Mouse (Mus musculus): ENCODE data around the gene Tfdp1.

Gene Tfdp1

DNA sequence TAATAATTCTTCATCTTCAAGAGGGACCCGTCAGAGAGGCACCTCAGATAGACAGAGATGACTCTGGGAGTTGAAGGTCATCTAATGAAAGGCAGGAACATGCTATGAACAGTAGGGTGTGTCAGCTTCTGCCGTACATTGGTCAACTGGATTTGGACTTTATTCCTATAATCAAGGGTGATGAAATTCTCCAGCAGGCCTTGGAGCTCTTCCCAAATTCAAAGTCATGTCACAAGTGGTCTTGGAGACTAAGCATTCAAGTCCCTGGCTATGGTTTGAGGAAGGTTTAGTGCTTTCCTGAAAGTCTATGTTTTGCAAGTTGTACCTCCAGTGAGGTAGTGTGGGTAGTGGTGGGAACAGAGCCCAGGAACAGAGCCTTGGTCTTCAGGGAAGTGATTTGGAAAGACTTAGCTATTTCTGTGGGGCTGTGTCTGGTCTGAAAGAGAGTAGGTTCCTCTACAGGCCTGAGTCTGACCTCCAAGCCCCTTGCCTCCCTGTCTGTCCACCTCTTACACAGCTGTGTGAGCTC lies 80.6 kb downstream of the Tfdp1 start:
- DNase-seq (ENCODE audit: low read depth, low spot score) = no peak

DNA sequence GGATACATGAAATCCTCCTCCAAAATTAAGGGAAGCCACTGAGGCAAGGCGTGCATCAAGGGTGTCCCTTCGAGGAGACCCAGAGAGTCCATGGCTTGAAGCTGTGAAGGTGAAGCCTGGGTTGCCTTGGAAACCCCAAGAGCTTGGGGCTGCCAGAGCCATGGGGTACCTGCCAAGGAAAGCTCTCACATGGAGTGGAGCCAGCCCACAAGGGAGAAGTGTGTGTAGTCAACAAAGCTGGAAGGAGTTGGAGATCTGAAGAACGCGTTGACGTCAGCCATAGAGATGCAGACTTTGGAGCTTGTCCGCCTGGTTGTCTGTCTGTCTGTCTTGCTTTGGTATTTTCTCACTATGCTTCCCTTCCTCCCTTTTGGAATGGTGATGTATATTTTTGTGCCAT lies 82.4 kb downstream of the Tfdp1 start:
- DNase-seq (ENCODE audit: low read depth, low spot score) = no peak

- DNase-seq (ENCODE audit: low read depth, low spot score) = no peak
Observed at GRCm38 (mm10) chr8:13427351-13427750, 88.8 kb downstream of the Tfdp1 start.
